Mouse (Mus musculus) myocyte (in vitro differentiated cells): ENCODE data around the gene Ccdc169. TPM values are rescaled to one million over a fixed set of nuclear protein-coding genes. Genes with fewer than 3 reads are reported as not detected.

Experiments used
- H3K27me3 ChIP-seq: one replicate; pipeline ENCODE4 v1.6.1; 2011; ENCODE audit not compliant: control insufficient read depth, insufficient read depth, insufficient read length
- H3K36me3 ChIP-seq: one replicate; pipeline ENCODE4 v1.6.1; 2011; ENCODE audit not compliant: control insufficient read depth, insufficient read depth
- H3K4me2 ChIP-seq: one replicate; pipeline ENCODE4 v1.6.1; 2011; ENCODE audit warnings: low read depth, control low read depth
- H3K4me3 ChIP-seq: one replicate; pipeline ENCODE4 v1.5.1; 2011; ENCODE audit warnings: mild to moderate bottlenecking, control low read depth, moderate library complexity
- H3K79me2 ChIP-seq: one replicate; pipeline ENCODE4 v1.6.1; 2011; ENCODE audit not compliant: control insufficient read depth, insufficient read depth
- H3ac ChIP-seq: one replicate; pipeline ENCODE4 v1.6.1; 2011; ENCODE audit not compliant: control insufficient read depth, insufficient read length
- CEBPB ChIP-seq: IDR thresholded peaks from 2 replicates; pipeline ENCODE4 v1.6.1; 2011; ENCODE audit warnings: mild to moderate bottlenecking, moderate library complexity; ENCODE audit not compliant: poor library complexity, insufficient read depth, severe bottlenecking
- E2F4 ChIP-seq: IDR thresholded peaks from one replicate; pipeline ENCODE4 v1.6.1; 2011; ENCODE audit warnings: mild to moderate bottlenecking, control low read depth, moderate library complexity; ENCODE audit not compliant: insufficient read depth
- MAX ChIP-seq: IDR thresholded peaks from one replicate; pipeline ENCODE4 v1.6.1; 2011; ENCODE audit warnings: low read depth, mild to moderate bottlenecking, control low read depth
- MYOD1 ChIP-seq, 3 experiments: IDR thresholded peaks; one replicate each; pipeline ENCODE4 v1.6.1; 2011; ENCODE audit warnings: control low read depth in 2 of 3, low read depth in 2 of 3, mild to moderate bottlenecking in 2 of 3, moderate library complexity in 1 of 3; ENCODE audit not compliant: insufficient read length in 2 of 3, control insufficient read depth in 1 of 3
- MYOG ChIP-seq, 3 experiments: IDR thresholded peaks; one replicate each; pipeline ENCODE4 v1.6.1; 2011; ENCODE audit warnings: control low read depth in 2 of 3, low read depth in 2 of 3, mild to moderate bottlenecking in 2 of 3; ENCODE audit not compliant: insufficient read length in 2 of 3, control insufficient read depth in 1 of 3, insufficient read depth in 1 of 3
- POLR2A ChIP-seq: IDR thresholded peaks from one replicate; pipeline ENCODE4 v1.6.1; 2011; ENCODE audit warnings: low read depth, mild to moderate bottlenecking, control low read depth, moderate library complexity; ENCODE audit not compliant: insufficient read length
- POLR2AphosphoS2 ChIP-seq: IDR thresholded peaks from one replicate; pipeline ENCODE4 v1.6.1; 2011; ENCODE audit warnings: low read depth, control low read depth; ENCODE audit not compliant: insufficient read length
- REST ChIP-seq: IDR thresholded peaks from one replicate; pipeline ENCODE4 v1.6.1; 2011; ENCODE audit warnings: mild to moderate bottlenecking, control low read depth, moderate library complexity; ENCODE audit not compliant: insufficient read depth, insufficient read length
- SRF ChIP-seq: IDR thresholded peaks from one replicate; pipeline ENCODE4 v1.6.1; 2011; ENCODE audit warnings: low read depth; ENCODE audit not compliant: control insufficient read depth, insufficient read length
- TCF12 ChIP-seq: IDR thresholded peaks from one replicate; pipeline ENCODE4 v1.6.1; 2011; ENCODE audit warnings: mild to moderate bottlenecking, control low read depth; ENCODE audit not compliant: poor library complexity, insufficient read depth, severe bottlenecking
- TCF3 ChIP-seq: IDR thresholded peaks from one replicate; pipeline ENCODE4 v1.6.1; 2011; ENCODE audit warnings: low read depth, control low read depth; ENCODE audit not compliant: insufficient read length
- USF1 ChIP-seq: IDR thresholded peaks from one replicate; pipeline ENCODE4 v1.6.1; 2011; ENCODE audit warnings: low read depth, mild to moderate bottlenecking, control low read depth, moderate library complexity
- polyA plus RNA-seq: library from polyadenylated mRNA; unstranded; fragments of >200 nt; fragmentation: generic; extraction: Trizol; gene quantifications from one replicate; pipeline ENCODE4 v1.2.1, GENCODE M21; 2012; ENCODE audit warnings: missing spikeins

Gene Ccdc169
- polyA plus RNA-seq, 1 experiment: 0.12 TPM

DNA sequence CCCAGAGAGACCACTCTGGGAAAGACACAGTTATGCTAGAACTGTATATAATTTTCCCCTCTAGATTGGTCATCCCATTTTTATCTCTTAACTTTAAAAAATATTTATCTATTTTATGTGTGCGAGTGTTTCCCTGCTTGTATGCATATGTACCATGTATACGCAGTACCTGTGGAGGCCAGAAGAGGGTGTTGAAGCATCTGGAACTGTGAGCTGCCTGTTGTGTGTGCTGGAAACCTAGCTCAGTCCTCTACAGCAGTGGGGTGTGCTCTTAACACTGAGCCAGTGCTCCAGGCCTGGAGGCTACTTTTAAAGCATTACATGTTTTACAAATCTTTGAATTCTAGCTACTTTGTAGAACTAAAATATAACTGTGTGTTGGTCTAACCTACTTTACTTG, 69.3 kb downstream of the Ccdc169 start:
- Histone ChIP-seq H3K27me3 (no peaks in the 10 kb centered on the region), H3K4me2 (no peak overlapping the region), H3K36me3 (no peaks in the 10 kb centered on the region), H3K4me3 (no peak overlapping the region), H3K79me2 (no peaks in the 10 kb centered on the region), H3ac (no peak overlapping the region)
- TF ChIP-seq CEBPB (no peak), MAX (no peak)

DNA sequence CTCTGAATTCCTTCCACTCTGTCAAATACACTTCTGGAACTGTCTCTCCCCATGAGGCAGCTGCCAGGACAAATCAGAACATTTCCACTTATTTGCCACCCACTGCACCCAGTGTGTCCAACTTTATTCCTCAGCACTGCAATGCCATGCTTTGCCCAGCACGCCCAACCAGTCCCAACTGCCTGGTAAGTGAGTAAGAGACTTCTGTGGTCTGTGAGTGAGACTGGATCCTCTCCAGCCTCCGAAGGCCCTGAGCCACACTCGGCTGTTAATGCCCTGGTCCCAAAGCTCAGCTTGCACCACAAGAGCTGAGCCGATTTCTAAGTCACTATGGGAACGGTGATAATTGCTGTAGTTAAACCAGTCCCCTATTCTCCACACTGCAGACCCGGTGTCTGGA, 70.5 kb downstream of the Ccdc169 start:
- H3K4me3 ChIP-seq: no peak overlapping the region
- no peaks in the 10 kb centered on the region for H3K36me3 ChIP-seq
- no peaks in the 10 kb centered on the region for H3K79me2 ChIP-seq
- TF ChIP-seq USF1 (no peak), POLR2A (no peak), MYOD1 (IDR thresholded peaks at IDR 0.05; ENCODE audit: control insufficient read depth in 1 of 3, insufficient read length in 2 of 3, low read depth in 2 of 3) (peak; percentile 68 to 88 (median 78)), POLR2AphosphoS2 (no peak)
- H3ac ChIP-seq: no peak overlapping the region
- H3K4me2 ChIP-seq: peak overlapping the region; percentile 51
- no peaks in the 10 kb centered on the region for H3K27me3 ChIP-seq

DNA sequence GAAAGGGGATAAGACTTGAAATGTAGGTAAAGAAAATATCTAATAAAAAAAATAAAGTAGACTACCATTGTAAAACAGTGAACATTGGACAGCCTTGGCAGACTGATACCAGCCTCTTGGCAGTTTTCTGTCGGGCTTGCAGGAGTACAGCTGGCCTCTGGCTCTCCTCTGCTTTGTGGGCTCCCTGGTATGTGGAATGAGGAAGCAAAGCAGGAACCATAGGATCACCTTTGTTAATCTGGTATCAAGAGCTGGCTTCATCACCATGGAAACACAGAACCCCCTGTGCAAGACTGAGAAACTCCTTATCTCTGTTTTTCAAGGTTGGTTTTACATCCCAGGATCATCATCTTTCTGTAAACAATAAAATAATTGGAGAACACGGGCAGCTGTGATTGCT, 75.1 kb downstream of the Ccdc169 start:
- no peak overlapping the region for H3K4me3 ChIP-seq
- H3ac ChIP-seq: no peak overlapping the region
- no peak overlapping the region for H3K4me2 ChIP-seq
- no peaks in the 10 kb centered on the region for H3K36me3 ChIP-seq
- H3K79me2 ChIP-seq: no peaks in the 10 kb centered on the region
- TF ChIP-seq TCF3 (no peak), MYOG (IDR thresholded peaks at IDR 0.05; ENCODE audit: control insufficient read depth in 1 of 3, insufficient read depth in 1 of 3, insufficient read length in 2 of 3, low read depth in 2 of 3) (peak in 1 of 3 experiments; percentile 4)
- no peaks in the 10 kb centered on the region for H3K27me3 ChIP-seq

DNA sequence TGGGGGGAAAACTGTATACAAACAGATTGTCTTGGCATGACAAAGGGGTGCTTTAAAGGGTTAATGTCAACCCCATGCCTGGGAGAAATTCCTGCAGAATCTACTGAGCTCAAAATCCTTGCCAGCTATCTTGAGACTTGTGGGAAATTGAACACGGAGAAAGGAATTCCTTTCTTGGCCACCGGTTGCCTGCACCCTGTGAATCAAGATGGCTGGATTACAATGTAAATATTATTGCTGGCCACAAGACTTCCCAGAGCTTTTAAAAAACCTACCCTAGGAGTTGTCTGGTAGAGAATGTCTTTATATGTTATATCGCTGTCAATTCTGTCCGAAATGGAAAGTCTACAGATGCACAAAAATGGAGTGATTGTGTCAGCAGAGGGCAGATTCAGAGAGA, 76.6 kb downstream of the Ccdc169 start:
- no peak overlapping the region for H3ac ChIP-seq
- no peaks in the 10 kb centered on the region for H3K27me3 ChIP-seq
- no peak for TF ChIP-seq E2F4
- TF ChIP-seq MYOG (IDR thresholded peaks at IDR 0.05; ENCODE audit: control insufficient read depth in 1 of 3, insufficient read depth in 1 of 3, insufficient read length in 2 of 3, low read depth in 2 of 3): no peak
- no peak for TF ChIP-seq MAX
- TF ChIP-seq USF1: no peak
- no peak for TF ChIP-seq TCF3
- no peak for TF ChIP-seq CEBPB
- no peak for TF ChIP-seq TCF12
- no peak for TF ChIP-seq POLR2AphosphoS2
- TF ChIP-seq REST: no peak
- TF ChIP-seq MYOD1 (IDR thresholded peaks at IDR 0.05; ENCODE audit: control insufficient read depth in 1 of 3, insufficient read length in 2 of 3, low read depth in 2 of 3): no peak
- no peak for TF ChIP-seq SRF
- no peak for TF ChIP-seq POLR2A
- no peak overlapping the region for H3K4me3 ChIP-seq
- H3K4me2 ChIP-seq: peak overlapping the region; percentile 73
- no peaks in the 10 kb centered on the region for H3K36me3 ChIP-seq
- no peaks in the 10 kb centered on the region for H3K79me2 ChIP-seq

DNA sequence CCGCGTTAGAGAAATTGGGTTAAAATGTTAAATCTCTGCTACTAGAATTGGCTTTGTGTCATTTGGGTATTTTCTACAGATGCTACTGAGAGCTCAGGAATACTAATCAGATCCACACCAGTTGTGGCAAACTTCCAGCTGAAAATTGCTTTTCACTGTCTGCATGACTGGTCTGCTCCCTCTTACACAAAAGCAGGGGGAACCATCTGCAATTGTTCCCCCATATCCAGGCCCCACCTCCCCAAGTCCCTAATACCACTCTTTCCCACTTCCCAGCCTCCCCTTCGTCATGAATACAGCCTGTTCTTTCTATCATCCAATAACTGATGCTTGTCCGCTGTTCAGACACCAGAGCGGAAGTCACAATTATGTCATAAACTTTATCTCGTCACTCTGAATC, 77.3 kb downstream of the Ccdc169 start:
- no peaks in the 10 kb centered on the region for H3K36me3 ChIP-seq
- H3ac ChIP-seq: no peak overlapping the region
- H3K27me3 ChIP-seq: no peaks in the 10 kb centered on the region
- peak overlapping the region; percentile 73 for H3K4me2 ChIP-seq
- no peak overlapping the region for H3K4me3 ChIP-seq
- no peaks in the 10 kb centered on the region for H3K79me2 ChIP-seq
- no peak for TF ChIP-seq MYOD1 (IDR thresholded peaks at IDR 0.05; ENCODE audit: control insufficient read depth in 1 of 3, insufficient read length in 2 of 3, low read depth in 2 of 3)
- no peak for TF ChIP-seq USF1
- no peak for TF ChIP-seq POLR2A
- no peak for TF ChIP-seq SRF
- no peak for TF ChIP-seq E2F4
- no peak for TF ChIP-seq TCF3
- no peak for TF ChIP-seq REST
- TF ChIP-seq MAX: no peak
- no peak for TF ChIP-seq MYOG (IDR thresholded peaks at IDR 0.05; ENCODE audit: control insufficient read depth in 1 of 3, insufficient read depth in 1 of 3, insufficient read length in 2 of 3, low read depth in 2 of 3)
- TF ChIP-seq CEBPB: no peak
- no peak for TF ChIP-seq TCF12
- no peak for TF ChIP-seq POLR2AphosphoS2

DNA sequence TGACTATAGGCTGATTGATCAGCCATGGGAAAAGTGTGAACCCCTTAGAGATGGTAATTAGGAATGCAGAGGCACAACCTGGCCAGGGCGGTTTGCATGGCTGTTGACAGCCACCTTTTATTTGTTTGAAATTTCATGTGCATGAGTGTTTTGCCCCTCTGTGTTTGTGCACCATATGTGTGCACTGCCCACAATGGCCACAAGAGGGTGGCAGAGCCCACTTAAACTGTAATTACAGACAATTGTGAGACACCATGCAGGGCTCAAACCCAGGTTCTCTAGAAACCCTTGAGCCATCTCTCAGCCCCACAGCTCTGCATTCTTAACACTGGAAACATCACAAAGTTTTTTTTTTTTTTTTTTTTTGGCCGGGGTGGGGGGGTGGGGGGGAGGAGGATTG, 85.4 kb downstream of the Ccdc169 start:
- Histone ChIP-seq H3K36me3 (no peaks in the 10 kb centered on the region), H3ac (no peak overlapping the region), H3K27me3 (no peaks in the 10 kb centered on the region), H3K79me2 (no peaks in the 10 kb centered on the region), H3K4me2 (no peak overlapping the region), H3K4me3 (no peak overlapping the region)
- TF ChIP-seq POLR2A: no peak
- TF ChIP-seq MAX: no peak
- TF ChIP-seq E2F4: no peak
- no peak for TF ChIP-seq TCF3
- no peak for TF ChIP-seq POLR2AphosphoS2
- TF ChIP-seq SRF: no peak
- TF ChIP-seq USF1: no peak
- no peak for TF ChIP-seq CEBPB
- no peak for TF ChIP-seq MYOG (IDR thresholded peaks at IDR 0.05; ENCODE audit: control insufficient read depth in 1 of 3, insufficient read depth in 1 of 3, insufficient read length in 2 of 3, low read depth in 2 of 3)
- TF ChIP-seq TCF12: no peak

Other genes starting within 250 kb of the Ccdc169 start
- not detected for gene Sertm1, start 221.5 kb upstream of the Ccdc169 start, polyA plus RNA-seq
- not detected for gene Ccna1, start 81.8 kb upstream of the Ccdc169 start, polyA plus RNA-seq
- 49.3 TPM for gene Spg20, start 25.2 kb upstream of the Ccdc169 start, polyA plus RNA-seq
- gene Sohlh2, start 44.7 kb downstream of the Ccdc169 start, polyA plus RNA-seq: 3.1 TPM
- gene Dclk1, start 105.0 kb downstream of the Ccdc169 start, polyA plus RNA-seq: 70.4 TPM